Mouse (Mus musculus) MEL (cell line): ENCODE results near the gene Cisd3. TPM values are rescaled to one million over a fixed set of nuclear protein-coding genes. Genes with fewer than 3 reads are reported as not detected.

Experiments
- DNase-seq: peaks from one replicate; pipeline ENCODE4 v3.0.0; 2011; ENCODE audit warnings: low read depth, low spot score
- H3K27ac ChIP-seq: 2 replicates; pipeline ENCODE4 v1.5.1; 2012; ENCODE audit warnings: low read depth, mild to moderate bottlenecking, control low read depth, low read length, moderate library complexity; ENCODE audit not compliant: control insufficient read depth
- H3K27me3 ChIP-seq, 2 experiments: fragments of 150-350 bp in 1 of 2; sonication (generic) in 1 of 2; 2 replicates each; pipeline ENCODE4 v1.6.1; 2012; ENCODE audit warnings: low read length in 2 of 2, mild to moderate bottlenecking in 2 of 2, improper control_type of control experiment in 1 of 2, moderate library complexity in 1 of 2; ENCODE audit not compliant: insufficient read depth in 2 of 2, control insufficient read depth in 1 of 2
- H3K36me3 ChIP-seq, 2 experiments: 2 replicates each; pipeline ENCODE4 v1.6.1; 2012 to 2014; ENCODE audit warnings: low read length in 2 of 2, improper control_type of control experiment in 1 of 2, inconsistent platforms in 1 of 2, mild to moderate bottlenecking in 1 of 2; ENCODE audit not compliant: insufficient read depth in 2 of 2, control insufficient read depth in 1 of 2
- H3K4me1 ChIP-seq, 2 experiments: fragments of 150-350 bp in 1 of 2; sonication (generic) in 1 of 2; 2 replicates each; pipeline ENCODE4 v1.6.1; 2012; ENCODE audit warnings: low read length in 2 of 2, improper control_type of control experiment in 1 of 2, mild to moderate bottlenecking in 1 of 2; ENCODE audit not compliant: insufficient read depth in 2 of 2, control insufficient read depth in 1 of 2
- H3K4me3 ChIP-seq, 2 experiments: fragments of 150-350 bp in 1 of 2; sonication (generic) in 1 of 2; 2 replicates each; pipeline ENCODE4 v1.5.1; 2012; ENCODE audit warnings: low read depth in 2 of 2, low read length in 2 of 2, mild to moderate bottlenecking in 2 of 2, moderate library complexity in 2 of 2, control low read depth in 1 of 2, improper control_type of control experiment in 1 of 2; ENCODE audit not compliant: control insufficient read depth in 1 of 2, insufficient read depth in 1 of 2
- H3K79me2 ChIP-seq: 2 replicates; pipeline ENCODE4 v1.6.1; 2012; ENCODE audit warnings: mild to moderate bottlenecking, low read length, moderate library complexity; ENCODE audit not compliant: control insufficient read depth, poor library complexity, insufficient read depth
- H3K9ac ChIP-seq: 2 replicates; pipeline ENCODE4 v1.6.1; 2012; ENCODE audit warnings: low read depth, mild to moderate bottlenecking, control low read depth, low read length, moderate library complexity; ENCODE audit not compliant: control insufficient read depth, poor library complexity, severe bottlenecking
- H3K9me3 ChIP-seq: fragments of 150-350 bp; sonication (generic); replicated peaks from 2 replicates; pipeline ENCODE4 v1.6.1; 2012; ENCODE audit warnings: mild to moderate bottlenecking, low read length, improper control_type of control experiment, moderate library complexity; ENCODE audit not compliant: insufficient read depth
- CHD2 ChIP-seq: IDR thresholded peaks from 2 replicates; pipeline ENCODE4 v1.6.1; 2011; ENCODE audit warnings: low read length, improper control_type of control experiment
- CTCF ChIP-seq, 3 experiments: IDR thresholded peaks in 2 of 3; conservative IDR thresholded peaks in 1 of 3; 2 replicates each; pipeline ENCODE4 v1.5.1; 2011 to 2012; ENCODE audit warnings: low read length in 3 of 3, low read depth in 2 of 3, mild to moderate bottlenecking in 2 of 3, improper control_type of control experiment in 1 of 3, inconsistent platforms in 1 of 3, mixed read lengths in 1 of 3, moderate library complexity in 1 of 3; ENCODE audit not compliant: control insufficient read depth in 1 of 3, insufficient read depth in 1 of 3, poor library complexity in 1 of 3, severe bottlenecking in 1 of 3
- ETS1 ChIP-seq: IDR thresholded peaks from 2 replicates; pipeline ENCODE4 v1.6.1; 2012; ENCODE audit warnings: low read depth, mild to moderate bottlenecking, inconsistent platforms, low read length, improper control_type of control experiment, moderate library complexity
- GABPA ChIP-seq: IDR thresholded peaks from 2 replicates; pipeline ENCODE4 v1.6.1; 2012; ENCODE audit warnings: low read depth, mild to moderate bottlenecking, inconsistent platforms, low read length, improper control_type of control experiment, moderate library complexity
- GATA1 ChIP-seq: IDR thresholded peaks from 2 replicates; pipeline ENCODE4 v1.6.1; 2011; ENCODE audit warnings: low read depth, low read length, improper control_type of control experiment
- HCFC1 ChIP-seq: IDR thresholded peaks from 2 replicates; pipeline ENCODE4 v1.6.1; 2012; ENCODE audit warnings: low read depth, mild to moderate bottlenecking, inconsistent platforms, low read length, improper control_type of control experiment, moderate library complexity
- MAFK ChIP-seq: IDR thresholded peaks from 2 replicates; pipeline ENCODE4 v1.6.1; 2011; ENCODE audit warnings: low read depth, mild to moderate bottlenecking, low read length, improper control_type of control experiment, borderline replicate concordance
- MAZ ChIP-seq: IDR thresholded peaks from 2 replicates; pipeline ENCODE4 v1.6.1; 2012; ENCODE audit warnings: low read depth, mild to moderate bottlenecking, inconsistent platforms, low read length, improper control_type of control experiment
- NELFE ChIP-seq: IDR thresholded peaks from 2 replicates; pipeline ENCODE4 v1.6.1; 2011; ENCODE audit warnings: low read depth, low read length, improper control_type of control experiment
- POLR2AphosphoS2 ChIP-seq: IDR thresholded peaks from 2 replicates; pipeline ENCODE4 v1.6.1; 2011; ENCODE audit warnings: low read length, improper control_type of control experiment
- POLR2AphosphoS5 ChIP-seq: IDR thresholded peaks from 2 replicates; pipeline ENCODE4 v1.6.1; 2012; ENCODE audit warnings: low read depth, borderline replicate concordance, mild to moderate bottlenecking, inconsistent platforms, low read length, moderate library complexity, mixed read lengths
- TAL1 ChIP-seq: IDR thresholded peaks from 2 replicates; pipeline ENCODE4 v1.6.1; 2012; ENCODE audit warnings: mild to moderate bottlenecking, inconsistent platforms, low read length, moderate library complexity, mixed read lengths
- TCF12 ChIP-seq: IDR thresholded peaks from 2 replicates; pipeline ENCODE4 v1.6.1; 2014; ENCODE audit warnings: low read depth, mild to moderate bottlenecking, inconsistent platforms, low read length, improper control_type of control experiment, moderate library complexity
- UBTF ChIP-seq: IDR thresholded peaks from 2 replicates; pipeline ENCODE4 v1.6.1; 2012; ENCODE audit warnings: low read depth, mild to moderate bottlenecking, inconsistent platforms, low read length, improper control_type of control experiment, moderate library complexity, borderline replicate concordance; ENCODE audit not compliant: insufficient read depth
- ZC3H11A ChIP-seq: IDR thresholded peaks from 2 replicates; pipeline ENCODE4 v1.6.1; 2012; ENCODE audit warnings: low read depth, mild to moderate bottlenecking, inconsistent platforms, low read length, improper control_type of control experiment
- ZMIZ1 ChIP-seq: IDR thresholded peaks from 2 replicates; pipeline ENCODE4 v1.6.1; 2012; ENCODE audit warnings: low read depth, mild to moderate bottlenecking, inconsistent platforms, low read length, improper control_type of control experiment, moderate library complexity
- polyA plus RNA-seq, 2 experiments: library from polyadenylated mRNA; stranded (reverse) in 1 of 2; unstranded in 1 of 2; fragments of >175 nt in 1 of 2; fragments of >200 nt in 1 of 2; gene quantifications; 2 replicates each; pipeline versions ENCODE4 v1.2.1 to v1.2.4; 2012; ENCODE audit warnings: low replicate concordance in 2 of 2, low read depth in 1 of 2; ENCODE audit not compliant: insufficient read length in 2 of 2, insufficient read depth in 1 of 2, missing spikeins in 1 of 2
- total RNA-seq: library from RNA; depleted of rRNA; stranded (reverse); fragments of 300-350 nt; gene quantifications from 2 replicates; pipeline ENCODE4 v1.2.3, GENCODE M21; 2012

Gene Cisd3
- total and polyA plus RNA-seq, 3 experiments = 1.7 to 6.1 TPM; not detected in 1

- Histone ChIP-seq H3K9me3 (no peaks in the 10 kb centered on the region), H3K36me3 (peaks cover 0 to 2% of the 10 kb centered on the region in 2 experiments; a peak in 2 of 4 replicates), H3K4me1 (peaks cover 0 to 18% of the 10 kb centered on the region in 2 experiments; a peak in 2 of 4 replicates), H3K4me3 (0 out of 4 replicates have a peak overlapping the region, but pooled peaks of 1 of the 2 experiments have one; percentile 51), H3K9ac (no peak overlapping the region), H3K27ac (no peak overlapping the region), H3K27me3 (no peaks in the 10 kb centered on the region), H3K79me2 (no peaks in the 10 kb centered on the region)
- TF ChIP-seq GABPA (no peak), TAL1 (no peak), MAZ (no peak), POLR2AphosphoS5 (no peak), UBTF (no peak), CHD2 (no peak), ETS1 (no peak), NELFE (no peak), TCF12 (no peak), HCFC1 (no peak), POLR2AphosphoS2 (no peak)
- no peak for DNase-seq
Measured at GRCm38 (mm10) chr11:97686322-97686908, 789 bp downstream of the Cisd3 start.

- no peak for TF ChIP-seq GATA1
- no peak for TF ChIP-seq ZC3H11A
- TF ChIP-seq MAFK = no peak
- no peak for TF ChIP-seq POLR2AphosphoS2
- TF ChIP-seq CTCF (IDR thresholded peaks at IDR 0.05 in 2 of 3, conservative IDR thresholded peaks at IDR 0.05 in 1 of 3; ENCODE audit: control insufficient read depth in 1 of 3, insufficient read depth in 1 of 3, low read depth in 2 of 3, low read length in 3 of 3, poor library complexity in 1 of 3, severe bottlenecking in 1 of 3) = no peak
- no peak for TF ChIP-seq ZMIZ1
- no peak overlapping the region for H3K4me3 ChIP-seq
- no peaks in the 10 kb centered on the region for H3K79me2 ChIP-seq
- H3K9me3 ChIP-seq = no peaks in the 10 kb centered on the region
- H3K36me3 ChIP-seq = peaks cover 1 to 2% of the 10 kb centered on the region in 2 experiments; a peak in 2 of 4 replicates
- no peaks in the 10 kb centered on the region for H3K27me3 ChIP-seq
- H3K27ac ChIP-seq = no peak overlapping the region
- no peak for DNase-seq
- peaks cover 0 to 18% of the 10 kb centered on the region in 2 experiments; a peak in 2 of 4 replicates for H3K4me1 ChIP-seq
- H3K9ac ChIP-seq = no peak overlapping the region
Measured at GRCm38 (mm10) chr11:97687061-97687460, 1.4 kb downstream of the Cisd3 start.
